Mouse (Mus musculus) ES-E14 (cell line): ENCODE measurements around the gene Spag17.

ENCODE experiments used
- CHD2 ChIP-seq: IDR thresholded peaks from 2 replicates; pipeline ENCODE4 v1.6.1; 2014; ENCODE audit warnings: mild to moderate bottlenecking, low read depth, low read length, inconsistent platforms
- HCFC1 ChIP-seq: IDR thresholded peaks from 2 replicates; pipeline ENCODE4 v1.6.1; 2012; ENCODE audit warnings: low read length, inconsistent platforms, borderline replicate concordance; ENCODE audit not compliant: insufficient read depth
- ZC3H11A ChIP-seq: IDR thresholded peaks from 2 replicates; pipeline ENCODE4 v1.6.1; 2012; ENCODE audit warnings: low read depth, mild to moderate bottlenecking, inconsistent platforms, low read length, borderline replicate concordance

DNA sequence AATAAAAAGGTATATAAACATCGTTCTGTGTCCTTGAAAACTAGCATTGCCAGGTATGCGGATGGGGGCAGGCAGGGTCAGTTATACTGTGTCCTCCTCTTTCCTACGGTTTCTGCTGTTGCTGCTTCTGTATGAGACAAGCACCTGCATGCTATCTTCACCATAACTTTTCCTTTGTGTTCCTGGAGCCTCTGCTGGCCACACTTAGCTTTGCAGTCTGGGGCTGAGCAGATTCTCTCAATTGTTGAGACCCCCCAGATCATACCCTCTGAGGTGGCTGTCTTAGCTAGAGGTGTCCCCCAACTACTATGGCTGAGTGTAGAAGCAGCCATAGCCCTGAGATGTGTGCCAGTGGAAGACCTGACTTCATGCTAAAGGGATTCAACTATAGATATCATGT, 37.7 kb downstream of the Spag17 start:
- no peak for TF ChIP-seq CHD2
- TF ChIP-seq HCFC1 = no peak
- no peak for TF ChIP-seq ZC3H11A
